Mouse (Mus musculus) neutrophil, adult 5-6 weeks (primary cell): Measurements from ENCODE around the gene Sstr1. TPM values are rescaled to one million over a fixed set of nuclear protein-coding genes. Genes with fewer than 3 reads are reported as not detected.

Experiments
- ATAC-seq: fragments of 151-379, 151-347 bp; 2 replicates; pipeline ENCODE4 v1.8.0; 2017; ENCODE audit warnings: mild to moderate bottlenecking, moderate TSS enrichment; ENCODE audit not compliant: insufficient number of reproducible peaks, poor library complexity, low FRiP score, severe bottlenecking; ENCODE audit errors: extremely low read depth
- total RNA-seq: library from RNA; stranded (forward); fragments of 200-1000 nt; gene quantifications from 2 replicates; pipeline ENCODE4 v1.2.3, GENCODE M21; 2017

Sstr1 gene
- total RNA-seq: not detected in 2 replicates

GRCm38 (mm10) chr12:58211163-58212071 lies at the start of gene Sstr1:
Gene Sstr1 (plus strand): TSS chr12:58211772.
- no peak for ATAC-seq

GRCm38 (mm10) chr12:58198810-58199209 lies 12.8 kb upstream of the Sstr1 start:
- ATAC-seq: no peak

- no peak for ATAC-seq
Observed at GRCm38 (mm10) chr12:58201190-58201589, 10.4 kb upstream of the Sstr1 start.

GRCm38 (mm10) chr12:58207956-58208355 lies 3.6 kb upstream of the Sstr1 start:
- ATAC-seq: no peak

- ATAC-seq: no peak
Observed at GRCm38 (mm10) chr12:58212261-58212923, 820 bp downstream of the Sstr1 start.

- ATAC-seq: no peak
Observed at GRCm38 (mm10) chr12:58212924-58213450, 1.4 kb downstream of the Sstr1 start.

- ATAC-seq: no peak
Observed at GRCm38 (mm10) chr12:58213451-58214288, 2.1 kb downstream of the Sstr1 start.

- ATAC-seq: no peak
Observed at GRCm38 (mm10) chr12:58214289-58215136, 2.9 kb downstream of the Sstr1 start.

GRCm38 (mm10) chr12:58216218-58216617 lies 4.6 kb downstream of the Sstr1 start:
- no peak for ATAC-seq

- ATAC-seq: no peak
Observed at GRCm38 (mm10) chr12:58219078-58219477, 7.5 kb downstream of the Sstr1 start.

GRCm38 (mm10) chr12:58225644-58226043 lies 14.1 kb downstream of the Sstr1 start:
- ATAC-seq: no peak

GRCm38 (mm10) chr12:58232489-58232888 lies 20.9 kb downstream of the Sstr1 start:
- no peak for ATAC-seq

GRCm38 (mm10) chr12:58251901-58252300 lies 40.3 kb downstream of the Sstr1 start:
- no peak for ATAC-seq

Other genes starting within 250 kb of the Sstr1 start
- gene Clec14a, start 57.5 kb downstream of the Sstr1 start, total RNA-seq: 0.12 TPM in 2 replicates